Mouse (Mus musculus): ENCODE measurements around the gene Spindoc. TPM values are rescaled to one million over a fixed set of nuclear protein-coding genes. Genes with fewer than 3 reads are reported as not detected.

Spindoc gene
- total RNA-seq, 4 experiments from 2014 or later: 13.3 to 15.1 (median 13.8) TPM

DNA sequence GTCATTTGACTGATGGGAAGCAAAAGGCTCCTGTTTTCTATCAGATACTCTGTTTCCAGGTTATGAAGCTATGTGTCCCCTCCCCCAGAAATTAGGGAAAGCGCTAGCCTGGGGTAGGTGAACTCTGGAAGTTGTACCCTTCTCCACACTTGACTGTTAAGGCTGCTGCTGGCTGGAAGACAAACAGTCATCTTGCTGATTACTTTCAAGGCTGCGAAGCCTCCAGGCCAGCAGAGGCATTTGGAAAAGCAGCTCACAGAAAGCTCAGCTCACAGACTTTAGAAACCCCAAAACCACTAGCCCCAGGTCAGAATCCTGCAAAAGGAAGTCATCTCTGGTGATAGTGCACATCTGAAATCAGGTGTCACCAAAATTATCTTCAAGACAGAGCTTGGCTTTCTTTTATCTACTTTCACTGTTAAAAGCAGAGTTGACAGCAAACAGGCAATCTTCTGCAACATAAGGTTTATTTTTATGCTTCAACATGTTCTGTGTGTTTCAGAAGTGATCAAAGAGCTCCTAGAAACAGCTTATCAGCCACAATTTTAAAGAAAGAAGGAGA lies 44.9 kb downstream of the Spindoc start:
- DNase-seq (ENCODE audit: low spot score): no peak

DNA sequence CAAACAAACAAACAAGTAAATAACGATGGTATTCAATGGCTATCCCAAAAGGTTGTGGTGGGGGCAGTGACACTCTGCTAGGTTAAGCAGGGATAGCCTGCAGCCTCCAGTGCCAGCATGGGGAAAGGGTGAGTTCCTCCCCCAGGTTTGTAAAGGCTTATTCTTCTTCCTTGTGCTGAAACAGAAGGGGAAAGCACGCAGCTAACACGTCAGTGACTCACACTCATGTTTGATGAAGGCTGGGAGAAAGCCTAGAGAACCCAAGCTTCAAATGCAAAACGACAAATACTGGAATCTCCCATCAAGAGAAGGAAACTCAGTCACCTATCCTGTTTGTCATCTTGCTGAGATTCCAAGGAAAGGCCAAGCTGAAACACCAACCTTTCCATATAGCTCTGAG lies 47.1 kb downstream of the Spindoc start:
- no peak for DNase-seq (ENCODE audit: low spot score)

DNA sequence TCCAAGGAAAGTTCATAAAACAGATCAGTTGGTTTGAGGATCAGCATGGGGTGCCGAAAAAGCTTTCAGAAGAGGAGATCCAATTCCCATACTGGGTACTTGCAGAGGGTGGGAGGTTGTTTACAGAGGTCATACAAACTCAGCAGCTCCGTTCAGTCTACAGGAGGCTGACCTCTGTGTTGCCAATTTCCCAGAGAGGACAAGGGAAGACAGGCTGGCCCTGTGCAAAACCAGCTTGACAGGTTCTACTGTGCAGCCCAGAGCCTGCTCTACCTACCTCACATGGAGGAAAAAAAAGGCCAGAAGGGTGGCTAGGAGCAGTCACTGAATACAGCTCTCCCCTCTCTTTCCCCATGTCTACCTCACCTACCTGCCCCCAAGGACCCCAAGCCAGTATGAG lies 48.7 kb downstream of the Spindoc start:
- DNase-seq (ENCODE audit: low spot score): no peak

DNA sequence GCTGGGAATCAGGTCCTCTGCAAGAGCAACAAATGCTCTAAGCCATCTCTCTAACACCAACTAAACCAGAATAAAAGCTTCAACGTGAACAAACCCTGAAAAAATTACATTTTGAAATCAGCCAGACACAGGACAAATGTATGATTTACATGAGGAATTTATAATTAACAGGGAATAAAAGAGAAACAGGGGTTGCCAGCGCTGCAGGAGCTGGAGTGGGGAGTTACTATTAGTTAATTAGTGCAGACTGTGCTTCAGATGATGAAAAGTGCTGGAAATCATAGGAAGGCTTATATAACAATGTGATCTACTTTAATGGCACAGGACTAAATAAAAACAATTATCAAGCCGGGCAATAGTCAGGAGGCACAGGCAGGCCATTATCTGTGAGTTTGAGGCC lies 61.4 kb downstream of the Spindoc start:
- DNase-seq (ENCODE audit: low spot score): no peak

DNA sequence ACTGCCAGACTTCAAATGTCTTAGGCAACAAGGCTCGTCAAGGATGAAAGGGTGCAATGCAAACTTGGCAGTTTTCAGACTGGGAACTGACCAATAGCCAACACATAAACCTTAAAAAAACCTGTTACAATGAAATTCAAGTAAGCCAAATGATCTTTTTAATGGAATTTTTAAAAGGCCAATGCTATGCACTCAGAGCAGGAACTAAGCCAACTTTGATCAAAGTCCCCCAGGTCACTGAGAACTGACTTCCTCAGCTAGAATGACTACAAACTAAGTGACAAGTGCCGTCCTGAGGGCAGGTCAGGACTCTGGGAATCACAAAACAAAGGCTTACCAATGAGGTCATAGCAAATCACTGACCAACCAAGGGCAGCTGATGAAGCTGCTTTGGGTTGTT lies 62.6 kb downstream of the Spindoc start:
- no peak for DNase-seq (ENCODE audit: low spot score)

DNA sequence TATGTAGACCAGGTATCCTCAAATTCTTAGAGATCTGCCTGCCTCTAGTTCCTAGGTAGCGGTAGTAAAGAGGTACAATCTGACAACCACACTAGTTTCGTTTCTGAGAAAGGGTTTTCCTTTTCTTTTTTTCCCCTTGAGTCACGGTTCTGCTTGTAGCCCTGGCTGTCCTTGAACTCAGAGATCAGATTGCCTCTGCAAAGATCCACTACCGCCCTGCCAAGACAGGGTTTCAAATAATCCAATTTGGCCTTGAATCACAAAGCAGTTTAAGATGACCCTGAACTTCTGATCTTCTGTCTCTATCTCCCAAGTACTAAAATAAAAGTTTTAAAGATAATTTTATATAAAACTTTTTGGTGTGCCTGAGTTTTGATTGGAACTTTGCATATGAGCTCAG lies 65.1 kb downstream of the Spindoc start:
- DNase-seq (ENCODE audit: low spot score): no peak

DNA sequence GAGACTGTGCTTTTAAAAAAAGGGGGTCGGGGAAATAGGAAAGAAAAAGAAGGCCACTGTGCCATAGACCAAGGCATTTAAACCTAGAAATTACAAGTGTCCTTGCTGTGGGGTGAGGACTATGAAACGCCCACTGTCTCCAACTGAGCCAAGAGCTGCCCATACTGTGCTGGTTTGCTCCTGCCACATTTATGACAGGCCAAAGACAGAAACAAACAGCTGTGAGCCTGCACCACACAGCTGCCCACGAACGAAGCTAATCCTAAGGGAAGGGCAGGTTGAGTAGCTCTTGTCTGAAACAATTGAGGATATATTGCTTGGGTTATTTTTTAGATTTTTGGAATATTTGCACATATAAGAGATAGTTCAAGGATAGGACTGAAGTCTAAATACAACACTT lies 66.0 kb downstream of the Spindoc start:
- DNase-seq (ENCODE audit: low spot score): no peak

DNA sequence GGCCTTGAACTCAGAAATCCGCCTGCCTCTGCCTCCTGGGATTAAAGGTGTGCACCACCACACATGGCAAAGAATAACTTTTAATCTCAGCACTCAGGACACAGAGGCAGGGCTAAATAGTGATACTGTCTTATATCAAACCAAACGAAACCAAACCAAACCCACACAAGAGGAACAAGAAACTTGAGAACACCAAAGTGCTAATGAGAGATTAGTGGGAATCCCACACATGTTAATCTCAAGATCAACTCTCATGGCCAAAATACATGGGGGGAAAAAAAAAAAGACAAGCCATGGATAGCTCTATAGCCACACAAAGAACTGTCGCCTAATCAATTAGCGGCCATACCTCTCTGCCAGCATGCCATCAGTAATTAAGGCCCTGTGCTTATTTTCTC lies 67.2 kb downstream of the Spindoc start:
- no peak for DNase-seq (ENCODE audit: low spot score)

DNA sequence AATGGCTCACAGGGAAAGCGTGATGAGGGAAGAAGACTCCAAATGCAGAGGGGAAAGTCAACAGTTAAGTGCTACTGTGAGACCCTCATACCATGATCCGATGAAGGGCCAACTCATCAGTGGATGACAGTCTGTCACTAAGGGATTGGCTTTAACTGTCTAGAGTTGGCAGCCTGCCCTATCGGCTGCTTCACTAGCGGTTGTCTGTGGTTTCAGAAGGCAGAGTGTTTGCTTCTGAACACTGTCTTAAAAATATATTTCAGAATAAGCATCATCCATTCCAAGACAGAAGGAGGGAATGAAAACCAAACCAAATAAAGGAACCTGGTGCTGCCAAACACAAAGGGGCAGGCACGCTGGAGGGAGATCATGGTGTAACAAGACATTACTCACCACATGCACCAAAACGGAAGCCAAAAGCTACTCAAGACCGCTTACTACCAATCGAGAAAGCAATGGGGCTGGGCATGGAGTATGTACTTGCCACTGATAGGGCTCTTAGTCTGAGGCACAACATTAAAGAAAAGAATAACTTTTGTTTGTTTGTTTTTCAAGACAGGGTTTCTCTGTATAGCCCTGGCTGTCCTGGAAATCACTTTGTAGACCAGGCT lies 67.7 kb downstream of the Spindoc start:
- DNase-seq (ENCODE audit: low spot score): no peak

DNA sequence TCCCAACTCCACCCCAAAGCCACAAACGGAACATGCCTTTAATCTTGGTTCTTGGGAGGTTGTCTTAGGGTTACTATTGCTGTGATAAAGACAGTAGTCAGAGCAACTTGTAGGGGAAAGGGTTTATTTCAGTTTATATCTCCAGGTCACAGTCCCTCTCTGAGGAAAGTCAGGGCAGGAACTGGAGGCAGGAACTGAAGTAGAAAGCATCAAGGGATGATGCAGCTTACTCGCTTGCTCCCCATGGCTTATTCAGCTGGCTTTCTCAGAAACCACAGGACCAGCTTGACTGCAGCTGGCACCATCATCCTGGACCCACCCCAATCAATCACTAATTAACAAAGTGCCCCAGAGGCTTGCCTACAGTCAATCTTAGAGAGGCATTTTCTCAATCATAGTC lies 69.1 kb downstream of the Spindoc start:
- no peak for DNase-seq (ENCODE audit: low spot score)

DNA sequence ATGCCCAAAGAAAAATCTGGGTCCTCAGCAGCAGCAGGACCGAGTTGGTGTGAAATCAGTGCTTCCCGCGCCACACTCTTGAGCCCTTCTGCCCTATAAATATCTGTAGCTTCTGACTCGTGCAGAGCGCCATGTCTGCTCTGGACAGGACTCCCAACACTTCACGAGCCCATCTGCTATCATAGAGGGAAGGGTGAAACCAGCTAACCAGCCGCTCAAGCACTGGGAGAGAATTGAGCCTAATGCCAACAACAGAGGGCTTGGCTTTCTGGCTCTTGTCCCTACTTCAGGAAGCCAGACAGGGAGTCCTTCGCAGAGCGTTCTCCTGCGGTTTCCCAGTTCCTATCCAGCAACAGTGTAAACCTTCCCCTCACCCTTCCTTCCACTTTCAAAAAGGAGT lies 71.5 kb downstream of the Spindoc start:
- DNase-seq (ENCODE audit: low spot score): peak; percentile 60

DNA sequence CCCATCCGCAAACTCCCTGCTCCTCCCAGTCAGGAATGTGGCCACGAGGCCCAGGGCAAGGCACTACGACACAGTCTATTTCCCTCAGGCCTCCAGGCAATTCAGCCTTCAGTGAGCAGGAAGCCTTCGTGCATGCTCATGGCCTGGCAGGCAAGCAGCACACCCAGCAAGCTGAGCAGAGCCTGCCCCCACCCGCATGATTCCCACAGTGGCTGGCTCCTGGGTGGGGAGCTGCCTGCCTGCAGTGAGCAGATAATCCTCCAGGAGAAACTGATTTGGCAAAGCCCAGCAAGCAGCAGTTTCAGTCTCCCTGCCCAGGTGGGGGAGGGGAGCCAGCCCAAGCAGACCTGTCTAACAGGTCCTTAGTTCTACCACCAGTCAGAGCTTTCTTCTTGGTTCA lies 72.1 kb downstream of the Spindoc start:
- no peak for DNase-seq (ENCODE audit: low spot score)

DNA sequence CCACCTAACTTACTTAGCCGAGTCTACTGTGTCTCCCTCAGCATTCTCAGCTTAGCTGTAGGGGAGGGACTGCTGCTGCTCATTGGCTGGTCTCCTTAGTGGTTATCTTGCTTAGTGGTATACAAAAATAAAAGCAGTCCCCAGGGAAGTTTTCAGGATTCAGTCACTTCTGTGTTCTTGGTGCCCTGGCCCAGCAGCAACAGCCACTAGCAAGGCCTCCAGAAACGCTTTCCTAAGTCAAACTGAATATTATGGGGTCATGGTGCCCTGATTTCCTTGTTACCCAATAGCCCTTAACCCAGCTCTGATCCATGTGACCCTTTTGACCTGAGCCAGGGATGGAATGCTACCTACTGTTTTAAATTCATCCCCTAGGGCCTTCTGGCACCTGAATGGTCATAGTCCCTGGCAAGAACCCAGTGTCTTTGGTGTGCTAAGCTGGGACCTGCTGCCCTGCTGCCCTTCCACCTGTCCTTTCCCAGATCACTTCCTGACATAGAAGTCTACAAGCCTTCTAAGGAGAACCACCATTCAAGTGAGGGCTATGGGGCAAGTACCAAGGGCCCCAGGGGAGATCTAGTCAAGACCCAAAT lies 73.0 kb downstream of the Spindoc start:
- DNase-seq (ENCODE audit: low spot score): no peak

DNA sequence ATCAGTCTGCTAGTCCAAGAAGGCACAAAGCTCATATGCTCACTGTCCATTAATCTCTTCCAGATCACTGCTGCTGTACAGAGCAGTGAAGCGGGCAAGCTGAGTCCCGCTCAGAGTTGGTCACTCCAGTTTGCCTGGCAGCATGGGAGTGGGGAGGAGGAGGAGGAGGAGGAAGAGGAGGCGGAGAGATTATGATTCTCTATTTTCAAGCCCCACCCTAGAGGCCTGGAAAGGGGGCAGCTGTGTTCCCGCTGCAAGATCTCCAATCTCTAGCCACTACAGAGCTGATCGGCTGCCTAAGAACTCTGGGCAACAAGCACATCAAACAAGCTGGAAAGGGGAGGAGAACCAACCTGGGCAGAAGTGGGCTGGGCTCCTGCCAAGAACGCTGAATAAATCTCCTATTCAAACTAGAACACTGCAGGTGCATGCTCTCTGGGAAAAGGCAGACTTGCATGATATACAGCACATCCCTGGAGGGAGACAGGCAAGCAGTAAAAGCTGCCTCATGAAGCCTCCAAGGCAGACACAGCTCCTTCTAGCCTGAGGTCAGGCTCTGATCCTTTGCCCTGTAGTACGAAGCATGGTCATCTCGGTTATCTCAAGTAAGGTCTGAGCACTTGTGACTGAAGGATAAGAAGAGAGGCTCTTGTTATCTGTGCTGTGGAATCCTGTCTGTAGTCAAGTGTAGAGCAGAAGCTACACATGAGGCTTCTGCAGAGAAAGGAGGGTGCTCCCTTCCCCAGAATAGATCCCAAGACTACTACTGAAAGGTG lies 74.6 kb downstream of the Spindoc start:
- no peak for DNase-seq (ENCODE audit: low spot score)

DNA sequence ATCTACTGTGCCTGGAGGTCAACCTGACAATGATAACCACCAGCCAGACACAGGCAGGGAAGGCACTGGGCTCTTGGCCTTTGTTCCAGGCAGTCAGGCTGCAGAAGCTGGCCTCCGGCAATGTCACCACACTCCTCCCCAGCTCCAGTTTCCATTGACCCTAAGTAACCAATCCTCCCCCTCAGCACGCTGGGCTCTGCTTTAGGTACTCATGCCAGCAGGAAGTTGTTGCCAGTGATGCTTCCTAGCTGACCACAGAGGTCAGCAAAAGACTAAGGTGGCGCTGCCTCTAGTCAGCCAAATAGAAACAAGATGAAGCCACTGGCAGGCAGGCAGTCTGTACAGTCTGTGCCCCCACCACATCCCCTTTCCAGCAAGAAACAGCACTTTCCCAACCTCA lies 75.8 kb downstream of the Spindoc start:
- peak; percentile 57 for DNase-seq (ENCODE audit: low spot score)

DNA sequence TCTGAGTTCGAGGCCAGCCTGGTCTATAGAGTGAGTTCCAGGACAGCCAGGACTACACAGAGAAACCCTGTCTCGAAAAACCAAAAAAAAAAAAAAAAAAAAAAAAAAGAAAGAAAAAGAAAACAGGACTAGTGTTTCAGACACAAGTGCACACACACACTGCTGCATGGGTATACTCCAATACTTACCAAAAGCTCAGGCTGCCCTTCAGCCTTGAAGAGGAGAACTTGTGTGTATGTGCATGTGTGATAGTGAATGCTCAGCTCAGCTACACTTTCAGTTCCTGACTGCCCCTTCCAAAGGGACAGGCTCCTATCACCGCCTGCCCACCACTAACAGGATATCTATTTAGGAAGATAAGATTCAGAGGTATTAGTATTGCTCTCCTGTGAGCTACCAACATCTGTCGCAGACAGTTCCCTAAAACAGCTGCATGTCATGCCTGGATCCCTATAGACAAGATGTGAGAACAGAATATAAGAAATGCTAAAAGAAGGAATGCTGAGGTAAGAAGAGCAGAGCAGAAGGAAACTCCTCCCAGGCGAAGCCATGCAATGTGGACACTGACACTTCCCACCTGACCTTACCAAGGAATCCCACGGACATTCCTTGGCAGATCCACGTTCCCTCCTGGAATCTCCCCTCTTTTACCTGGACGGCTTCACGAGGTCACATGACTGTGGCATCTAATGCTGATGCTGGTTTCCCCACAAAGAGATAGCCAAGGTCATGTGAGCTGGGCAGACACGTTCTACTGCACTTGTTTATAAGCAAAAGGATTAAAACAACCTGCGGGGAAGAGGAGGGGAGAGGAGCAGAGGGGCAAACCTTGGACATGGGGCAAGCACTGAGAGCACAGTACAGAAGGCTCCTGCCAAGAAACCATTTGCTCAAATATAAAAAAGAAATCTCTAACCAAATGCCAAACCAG lies 77.1 kb downstream of the Spindoc start:
- DNase-seq (ENCODE audit: low spot score): no peak

DNA sequence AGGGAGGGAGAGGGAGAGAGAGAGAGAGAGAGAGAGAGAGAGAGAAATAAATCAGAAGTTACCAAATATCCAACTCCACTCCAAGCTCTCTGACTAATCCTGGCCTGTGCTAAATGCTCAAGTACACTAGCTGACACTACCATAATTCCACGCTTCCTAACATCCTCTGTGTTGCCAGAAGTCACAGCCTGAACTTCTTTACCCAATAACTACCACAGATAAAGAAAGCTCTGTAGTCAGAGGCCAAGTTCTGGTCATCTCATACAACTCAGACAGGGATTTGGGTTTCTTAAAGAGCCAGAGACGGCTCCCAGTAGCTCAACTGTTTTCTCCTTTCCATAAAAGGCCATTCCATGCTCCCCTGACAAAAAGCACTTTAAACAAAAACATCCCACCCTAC lies 78.0 kb downstream of the Spindoc start:
- peak; percentile 50 for DNase-seq (ENCODE audit: low spot score)
